Mouse (Mus musculus) erythroblast, embryonic 14.5 days (primary cell): Measurements from ENCODE around the gene Zfp428. TPM values are rescaled to one million over a fixed set of nuclear protein-coding genes. Genes with fewer than 3 reads are reported as not detected.

ENCODE experiments used
- H3K27me3 ChIP-seq: 2 replicates; pipeline ENCODE4 v1.6.1; 2012; ENCODE audit warnings: inconsistent platforms; ENCODE audit not compliant: control insufficient read depth
- H3K36me3 ChIP-seq: 2 replicates; pipeline ENCODE4 v1.6.1; 2012; ENCODE audit warnings: mild to moderate bottlenecking, inconsistent platforms; ENCODE audit not compliant: control insufficient read depth
- H3K4me1 ChIP-seq: 2 replicates; pipeline ENCODE4 v1.6.1; 2012; ENCODE audit warnings: inconsistent platforms; ENCODE audit not compliant: control insufficient read depth
- H3K4me3 ChIP-seq: replicated peaks from 2 replicates; pipeline ENCODE3; 2012; ENCODE audit warnings: moderate library complexity, mild to moderate bottlenecking, inconsistent platforms
- H3K9me3 ChIP-seq: 2 replicates; pipeline ENCODE4 v1.6.1; 2012; ENCODE audit warnings: low read length, inconsistent platforms, mixed read lengths; ENCODE audit not compliant: control insufficient read depth
- GATA1 ChIP-seq: IDR thresholded peaks from 2 replicates; pipeline ENCODE4 v1.6.1; 2012; ENCODE audit warnings: low read length, inconsistent platforms, mixed read lengths
- TAL1 ChIP-seq: IDR thresholded peaks from 3 replicates; pipeline ENCODE4 v1.6.1; 2012; ENCODE audit warnings: low read length, inconsistent platforms, mixed read lengths
- polyA plus RNA-seq: library from polyadenylated mRNA; stranded (reverse); fragments of >175 nt; gene quantifications from 2 replicates; pipeline ENCODE4 v1.2.3, GENCODE M21; 2012

Zfp428 gene
- polyA plus RNA-seq, 1 experiment = 0.55 TPM

DNA sequence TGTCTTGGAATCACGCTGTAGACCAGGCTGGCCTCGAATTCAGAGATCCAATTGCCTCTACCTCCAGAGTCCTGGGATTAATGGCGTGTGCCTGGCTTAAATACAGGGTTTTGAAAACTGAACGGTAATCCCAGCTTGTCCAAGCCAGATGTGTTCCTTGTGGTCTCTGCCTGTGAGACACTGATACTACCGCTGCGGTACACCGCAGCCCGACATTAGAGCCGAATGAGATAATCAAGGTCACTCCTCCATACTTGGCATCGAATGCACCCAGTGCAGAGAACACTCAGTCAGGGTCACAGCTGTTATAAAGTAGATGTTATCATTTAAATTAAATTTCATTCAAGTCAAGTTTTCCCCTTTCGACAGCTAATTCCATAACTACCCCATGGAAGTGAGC lies 22.1 kb downstream of the Zfp428 start:
- H3K36me3 ChIP-seq = peaks cover 8% of the 10 kb centered on the region
- TF ChIP-seq GATA1 (no peak), TAL1 (no peak)
- no peak overlapping the region for H3K4me3 ChIP-seq
- H3K9me3 ChIP-seq = 0 out of 2 replicates have a peak, but pooled peaks cover 4% of the 10 kb centered on the region
- H3K27me3 ChIP-seq = no peaks in the 10 kb centered on the region
- peaks cover 42% of the 10 kb centered on the region for H3K4me1 ChIP-seq

GRCm38 (mm10) chr7:24529580-24529979 lies 22.8 kb downstream of the Zfp428 start:
- Histone ChIP-seq H3K36me3 (peaks cover 15% of the 10 kb centered on the region), H3K4me3 (peak overlapping the region; percentile 84), H3K27me3 (no peaks in the 10 kb centered on the region), H3K4me1 (peaks cover 42% of the 10 kb centered on the region), H3K9me3 (0 out of 2 replicates have a peak, but pooled peaks cover 6% of the 10 kb centered on the region)
- TF ChIP-seq GATA1 = no peak
- TF ChIP-seq TAL1 = no peak

DNA sequence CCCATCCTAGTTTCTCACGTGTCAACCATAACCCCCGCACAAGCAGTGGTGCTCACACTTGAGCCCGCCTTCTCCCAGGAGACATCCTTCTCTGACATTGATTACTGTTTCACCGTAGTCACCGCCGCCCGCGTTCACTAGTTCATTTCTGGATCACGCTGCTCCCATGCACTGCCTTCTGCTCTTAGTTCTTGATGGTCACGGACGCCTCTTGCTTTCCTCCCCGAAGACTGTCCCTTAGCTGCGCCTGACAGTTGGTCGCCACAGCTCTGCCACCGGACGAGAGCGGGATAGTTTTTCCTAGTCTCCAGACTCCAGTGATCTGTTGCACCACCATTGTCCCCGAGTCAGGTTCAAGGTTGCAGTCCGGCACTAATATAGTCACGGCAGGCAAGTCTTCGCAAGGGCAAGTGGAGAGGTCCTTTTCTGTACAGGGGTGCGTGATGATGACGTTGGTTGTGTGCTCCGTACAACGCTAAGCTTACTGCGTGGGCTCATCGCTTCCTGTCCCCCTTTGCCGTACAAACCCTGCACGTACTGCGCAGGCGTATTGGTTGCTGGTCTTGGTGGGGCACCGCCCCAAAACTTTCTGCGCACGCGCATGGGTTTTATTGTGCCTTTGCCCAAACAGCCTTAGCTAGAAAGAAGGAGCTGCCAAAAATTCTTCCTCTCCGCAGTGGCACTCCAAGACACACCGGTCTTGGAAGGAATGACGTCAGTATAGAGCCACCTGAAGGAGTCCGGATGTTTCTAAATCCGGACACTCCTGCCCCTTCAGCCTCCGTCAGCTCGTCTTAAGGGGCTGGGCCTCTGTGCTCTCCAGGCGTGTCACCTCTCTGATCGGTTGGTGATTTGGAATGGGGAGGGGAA lies 23.5 kb downstream of the Zfp428 start, which contains the start of gene Irgq:
Irgq (plus strand) TSS at position 628 of the 870 bp plus-strand sequence.
- peaks cover 15% of the 10 kb centered on the region for H3K36me3 ChIP-seq
- no peak for TF ChIP-seq TAL1
- no peak for TF ChIP-seq GATA1
- peaks cover 42% of the 10 kb centered on the region for H3K4me1 ChIP-seq

DNA sequence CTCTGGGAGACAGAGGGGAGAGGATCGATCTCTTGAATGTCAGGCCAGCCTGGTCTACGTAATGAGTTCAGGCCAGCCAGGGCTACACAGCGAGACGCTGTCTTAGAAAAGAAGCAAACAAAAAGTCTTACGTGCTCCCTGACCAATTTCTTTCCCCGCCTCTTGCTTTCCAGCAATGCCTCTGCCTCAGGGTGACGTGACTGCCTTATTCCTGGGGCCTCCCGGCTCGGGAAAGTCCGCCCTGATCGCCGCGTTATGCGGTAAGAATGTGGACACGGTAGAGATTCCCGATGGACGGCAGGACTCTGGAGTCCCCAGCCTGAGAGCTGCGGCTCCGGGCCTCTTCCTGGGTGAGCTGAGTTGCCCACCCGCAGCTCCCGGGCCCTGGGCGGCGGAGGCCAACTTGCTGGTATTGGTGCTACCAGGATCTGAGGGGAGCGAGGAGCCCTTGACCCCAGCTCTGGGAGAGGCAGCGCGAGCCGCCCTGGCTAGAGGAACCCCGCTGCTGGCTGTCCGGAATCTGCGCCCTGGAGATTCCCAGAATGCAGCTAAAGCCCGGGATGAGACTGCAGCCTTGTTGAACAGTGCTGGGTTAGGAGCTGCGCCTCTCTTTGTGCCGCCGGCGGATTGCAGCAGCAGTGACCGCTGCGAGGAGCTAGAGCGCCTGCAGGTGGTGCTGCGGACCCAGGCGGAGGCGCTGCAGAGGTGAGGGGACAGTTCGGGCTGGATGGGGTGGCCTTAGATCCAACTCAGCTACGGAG lies 24.6 kb downstream of the Zfp428 start:
- H3K4me1 ChIP-seq = peaks cover 41% of the 10 kb centered on the region
- H3K27me3 ChIP-seq = no peaks in the 10 kb centered on the region
- TF ChIP-seq TAL1 (no peak), GATA1 (no peak)
- H3K4me3 ChIP-seq = peak overlapping the region; percentile 84
- H3K9me3 ChIP-seq = 0 out of 2 replicates have a peak, but pooled peaks cover 6% of the 10 kb centered on the region
- H3K36me3 ChIP-seq = peaks cover 15% of the 10 kb centered on the region

More for the DNA sequence above, 23.5 kb downstream of the Zfp428 start, which contains the start of gene Irgq:
- Histone ChIP-seq H3K9me3 (0 out of 2 replicates have a peak, but pooled peaks cover 6% of the 10 kb centered on the region), H3K27me3 (no peaks in the 10 kb centered on the region), H3K4me3 (peak within 1 kb of the TSS; percentile 84)

- Histone ChIP-seq H3K9me3 (0 out of 2 replicates have a peak, but pooled peaks cover 6% of the 10 kb centered on the region), H3K27me3 (no peaks in the 10 kb centered on the region), H3K4me3 (no peak overlapping the region), H3K4me1 (peaks cover 39% of the 10 kb centered on the region), H3K36me3 (peaks cover 15% of the 10 kb centered on the region)
- TF ChIP-seq TAL1 = no peak
These were observed 26.3 kb downstream of the Zfp428 start for GRCm38 (mm10) chr7:24533031-24533571.

GRCm38 (mm10) chr7:24533806-24534205 lies 27.0 kb downstream of the Zfp428 start:
- H3K9me3 ChIP-seq = 0 out of 2 replicates have a peak, but pooled peaks cover 6% of the 10 kb centered on the region
- no peaks in the 10 kb centered on the region for H3K27me3 ChIP-seq
- peaks cover 38% of the 10 kb centered on the region for H3K4me1 ChIP-seq
- peaks cover 15% of the 10 kb centered on the region for H3K36me3 ChIP-seq
- H3K4me3 ChIP-seq = no peak overlapping the region
- TF ChIP-seq GATA1 (no peak), TAL1 (no peak)

GRCm38 (mm10) chr7:24534301-24534700 lies 27.5 kb downstream of the Zfp428 start:
- Histone ChIP-seq H3K4me3 (no peak overlapping the region), H3K36me3 (peaks cover 15% of the 10 kb centered on the region), H3K9me3 (0 out of 2 replicates have a peak, but pooled peaks cover 6% of the 10 kb centered on the region), H3K27me3 (no peaks in the 10 kb centered on the region), H3K4me1 (peaks cover 33% of the 10 kb centered on the region)
- TF ChIP-seq TAL1 = no peak
- TF ChIP-seq GATA1 = no peak

- Histone ChIP-seq H3K9me3 (0 out of 2 replicates have a peak, but pooled peaks cover 6% of the 10 kb centered on the region), H3K4me1 (peaks cover 11% of the 10 kb centered on the region), H3K27me3 (no peaks in the 10 kb centered on the region), H3K4me3 (no peak overlapping the region), H3K36me3 (peaks cover 15% of the 10 kb centered on the region)
- TF ChIP-seq TAL1 (no peak), GATA1 (no peak)
These were observed 30.3 kb downstream of the Zfp428 start for GRCm38 (mm10) chr7:24537081-24537480.
